Mouse (Mus musculus) gastrocnemius, postnatal 14 days (tissue): ENCODE results near the gene Rnf185. TPM values are rescaled to one million over a fixed set of nuclear protein-coding genes. Genes with fewer than 3 reads are reported as not detected.

Experiments
- DNase-seq: peaks from one replicate; pipeline ENCODE4 v3.0.0; 2021; ENCODE audit warnings: mixed read lengths
- intact Hi-C: fragments of 180-260 bp; cut with DNase I; formaldehyde crosslinking; loops from one replicate; pipeline ENCODE4 v1.15.1; 2025; ENCODE audit warnings: low total_unique reads
- total RNA-seq, 2 experiments: library from RNA; stranded (reverse); gene quantifications; 2 replicates each; pipeline ENCODE4 v1.2.3; 2021

Gene Rnf185
- total RNA-seq, 2 experiments from 2014 or later, result 16.5 to 17.2 TPM

GRCm38 (mm10) chr11:3371599-3372295 is 80.4 kb downstream of the Rnf185 start:
- DNase-seq, result no peak
- intact Hi-C loops, result no loop called here

- intact Hi-C loops, result no loop called here
- peak; percentile 84 for DNase-seq
Observed at GRCm38 (mm10) chr11:3370928-3371598, 81.1 kb downstream of the Rnf185 start.

GRCm38 (mm10) chr11:3370162-3370561 is 82.0 kb downstream of the Rnf185 start:
- intact Hi-C loops, result no loop called here
- no peak for DNase-seq

GRCm38 (mm10) chr11:3369449-3369848 is 82.7 kb downstream of the Rnf185 start:
- intact Hi-C loops, result no loop called here

GRCm38 (mm10) chr11:3368983-3369382 is 83.2 kb downstream of the Rnf185 start:
- intact Hi-C loops, result no loop called here
- DNase-seq, result no peak

More at GRCm38 (mm10) chr11:3369449-3369848, 82.7 kb downstream of the Rnf185 start:
- no peak for DNase-seq

GRCm38 (mm10) chr11:3366411-3366810 is 85.8 kb downstream of the Rnf185 start:
- intact Hi-C loops, result no loop called here
- DNase-seq, result no peak

Other genes starting within 250 kb of the Rnf185 start
- 10 to 100 TPM; 23.6 to 26.2 TPM for gene Eif4enif1, start 250.0 kb downstream of the Rnf185 start, total RNA-seq
- 10 to 100 TPM; 38.9 to 40.4 TPM for gene Drg1, start 185.9 kb downstream of the Rnf185 start, total RNA-seq
- 10 to 100 TPM; 11.8 to 12.8 TPM for gene Patz1, start 163.5 kb downstream of the Rnf185 start, total RNA-seq
- gene Pik3ip1, start 122.0 kb downstream of the Rnf185 start, total RNA-seq, result 10 to 100 TPM; 10.4 to 13.0 TPM
- 10 to 100 TPM; 13.2 to 13.6 TPM for gene Limk2, start 43.2 kb downstream of the Rnf185 start, total RNA-seq
- under 1 TPM in 1 of 2 experiments, not detected in 1; 0.09 TPM for gene Pla2g3, start 35.9 kb upstream of the Rnf185 start, total RNA-seq
- gene Inpp5j, start 52.5 kb upstream of the Rnf185 start, total RNA-seq, result 1 to 10 TPM; 1.9 to 2.9 TPM
- gene Selenom, start 62.3 kb upstream of the Rnf185 start, total RNA-seq, result 10 to 100 TPM; 27.5 to 38.5 TPM
- 100 to 1,000 TPM in 1 of 2 experiments, 10 to 100 TPM in 1; 96.8 to 123 TPM for gene Smtn, start 88.2 kb upstream of the Rnf185 start, total RNA-seq
- 10 to 100 TPM; 17.4 to 17.5 TPM for gene Morc2a, start 196.8 kb upstream of the Rnf185 start, total RNA-seq